Mouse (Mus musculus): Measurements from ENCODE around the gene Neurod2. TPM values are rescaled to one million over a fixed set of nuclear protein-coding genes. Genes with fewer than 3 reads are reported as not detected.
A peak's percentile ranks its signal among the peaks of the same experiment; 100 is the strongest.

The Neurod2 gene
- 11.6 and 24.4 TPM in 2 replicates for total RNA-seq (2014; rRNA removed)
- 2.1 and 3.3 TPM in 2 replicates for polyA plus RNA-seq (2015; fragmentation: Nextera tagmentation; extraction: Ambion mirVana)

- ATAC-seq (ENCODE audit: low FRiP score) (no peak), DNase-seq (ENCODE audit: low spot score) (peak; percentile 91)
- H3K4me2 ChIP-seq (ENCODE audit: low read depth, low read length, poor library complexity, severe bottlenecking) = peak within 1 kb of the TSS; percentile 36
- under 1% methylated on average over 36 of the region's 38 CpGs for WGBS
- H3K27ac ChIP-seq (ENCODE audit: low read depth, low read length) = no peak within 1 kb of the TSS; the same call in 1 of the 2 replicates
- H3K4me1 ChIP-seq (ENCODE audit: insufficient read depth, low read length) = no peaks in the 10 kb centered on the region; the same call in 1 of the 2 replicates
- TF ChIP-seq CTCF (IDR thresholded peaks at IDR 0.05) = no peak
- H3K36me3 ChIP-seq (ENCODE audit: insufficient read depth, low read length) = no peaks in the 10 kb centered on the region
- no peaks in the 10 kb centered on the region for H3K9me3 ChIP-seq (ENCODE audit: low read length)
- H3K4me3 ChIP-seq (ENCODE audit: low read depth, low read length) = peak within 1 kb of the TSS; percentile 30
- peaks cover 77% of the 10 kb centered on the region for H3K27me3 ChIP-seq (ENCODE audit: insufficient read depth, low read length)
- H3K9ac ChIP-seq (replicated peaks; ENCODE audit: low read length, poor library complexity, severe bottlenecking) = peak within 1 kb of the TSS; percentile 44; the same call in 1 of the 2 replicates
Observed at GRCm38 (mm10) chr11:98329081-98329959, at the start of gene Neurod2. Gene Neurod2, minus strand, starts transcription at chr11:98329648.

GRCm38 (mm10) chr11:98377787-98378186 lies 48.3 kb upstream of the Neurod2 start:
- Histone ChIP-seq H3K9me3 (ENCODE audit: low read length) (no peaks in the 10 kb centered on the region), H3K27me3 (ENCODE audit: insufficient read depth, low read length) (no peaks in the 10 kb centered on the region), H3K4me3 (ENCODE audit: low read depth, low read length) (no peak overlapping the region), H3K9ac (replicated peaks; ENCODE audit: low read length, poor library complexity, severe bottlenecking) (no peak overlapping the region), H3K4me1 (ENCODE audit: insufficient read depth, low read length) (no peaks in the 10 kb centered on the region), H3K27ac (ENCODE audit: low read depth, low read length) (no peak overlapping the region), H3K36me3 (ENCODE audit: insufficient read depth, low read length) (peaks cover 60% of the 10 kb centered on the region), H3K4me2 (ENCODE audit: low read depth, low read length, poor library complexity, severe bottlenecking) (no peak overlapping the region)
- DNase-seq (ENCODE audit: low spot score) (no peak), ATAC-seq (ENCODE audit: low FRiP score) (no peak)
- TF ChIP-seq CTCF (IDR thresholded peaks at IDR 0.05) = no peak
- 87% methylated on average over 11 of the region's 11 CpGs for WGBS

- no peaks in the 10 kb centered on the region for H3K27me3 ChIP-seq (ENCODE audit: insufficient read depth, low read length)
- no peaks in the 10 kb centered on the region for H3K9me3 ChIP-seq (ENCODE audit: low read length)
- no peak for ATAC-seq (ENCODE audit: low FRiP score)
- no peak overlapping the region for H3K4me3 ChIP-seq (ENCODE audit: low read depth, low read length)
- no peak for DNase-seq (ENCODE audit: low spot score)
- no peak overlapping the region for H3K9ac ChIP-seq (replicated peaks; ENCODE audit: low read length, poor library complexity, severe bottlenecking)
- peaks cover 60% of the 10 kb centered on the region for H3K36me3 ChIP-seq (ENCODE audit: insufficient read depth, low read length)
- no peak overlapping the region for H3K4me2 ChIP-seq (ENCODE audit: low read depth, low read length, poor library complexity, severe bottlenecking)
- WGBS = 73% methylated on average over 5 of the region's 5 CpGs
- TF ChIP-seq CTCF (IDR thresholded peaks at IDR 0.05) = no peak
- no peak overlapping the region for H3K27ac ChIP-seq (ENCODE audit: low read depth, low read length)
- no peaks in the 10 kb centered on the region for H3K4me1 ChIP-seq (ENCODE audit: insufficient read depth, low read length)
Observed at GRCm38 (mm10) chr11:98376756-98377155, 47.3 kb upstream of the Neurod2 start.

- no peak for DNase-seq (ENCODE audit: low spot score)
- 75% methylated on average over 8 of the region's 8 CpGs for WGBS
Observed at GRCm38 (mm10) chr11:98374266-98374665, 44.8 kb upstream of the Neurod2 start.

GRCm38 (mm10) chr11:98373244-98373643 lies 43.8 kb upstream of the Neurod2 start:
- Histone ChIP-seq H3K36me3 (ENCODE audit: insufficient read depth, low read length) (peaks cover 35% of the 10 kb centered on the region), H3K27me3 (ENCODE audit: insufficient read depth, low read length) (no peaks in the 10 kb centered on the region), H3K4me1 (ENCODE audit: insufficient read depth, low read length) (no peaks in the 10 kb centered on the region), H3K9ac (replicated peaks; ENCODE audit: low read length, poor library complexity, severe bottlenecking) (no peak overlapping the region), H3K4me2 (ENCODE audit: low read depth, low read length, poor library complexity, severe bottlenecking) (no peak overlapping the region), H3K9me3 (ENCODE audit: low read length) (no peaks in the 10 kb centered on the region), H3K27ac (ENCODE audit: low read depth, low read length) (no peak overlapping the region), H3K4me3 (ENCODE audit: low read depth, low read length) (no peak overlapping the region)
- WGBS = 90% methylated on average over 6 of the region's 6 CpGs
- ATAC-seq (ENCODE audit: low FRiP score) (no peak), DNase-seq (ENCODE audit: low spot score) (no peak)
- TF ChIP-seq CTCF (IDR thresholded peaks at IDR 0.05) = no peak

More at GRCm38 (mm10) chr11:98374266-98374665, 44.8 kb upstream of the Neurod2 start:
- ATAC-seq (ENCODE audit: low FRiP score) = no peak
- Histone ChIP-seq H3K4me1 (ENCODE audit: insufficient read depth, low read length) (no peaks in the 10 kb centered on the region), H3K9ac (replicated peaks; ENCODE audit: low read length, poor library complexity, severe bottlenecking) (no peak overlapping the region), H3K27me3 (ENCODE audit: insufficient read depth, low read length) (no peaks in the 10 kb centered on the region), H3K4me2 (ENCODE audit: low read depth, low read length, poor library complexity, severe bottlenecking) (no peak overlapping the region), H3K36me3 (ENCODE audit: insufficient read depth, low read length) (peaks cover 45% of the 10 kb centered on the region), H3K9me3 (ENCODE audit: low read length) (no peaks in the 10 kb centered on the region), H3K4me3 (ENCODE audit: low read depth, low read length) (no peak overlapping the region), H3K27ac (ENCODE audit: low read depth, low read length) (no peak overlapping the region)
- TF ChIP-seq CTCF (IDR thresholded peaks at IDR 0.05) = no peak

- no peak overlapping the region for H3K4me3 ChIP-seq (ENCODE audit: low read depth, low read length)
- no peaks in the 10 kb centered on the region for H3K9me3 ChIP-seq (ENCODE audit: low read length)
- no peak overlapping the region for H3K27ac ChIP-seq (ENCODE audit: low read depth, low read length)
- peaks cover 27% of the 10 kb centered on the region for H3K36me3 ChIP-seq (ENCODE audit: insufficient read depth, low read length)
- H3K9ac ChIP-seq (replicated peaks; ENCODE audit: low read length, poor library complexity, severe bottlenecking) = no peak overlapping the region
- peak; percentile 92 for TF ChIP-seq CTCF (IDR thresholded peaks at IDR 0.05)
- peak; percentile 68 for DNase-seq (ENCODE audit: low spot score)
- 5% methylated on average over 2 of the region's 2 CpGs for WGBS
- H3K4me1 ChIP-seq (ENCODE audit: insufficient read depth, low read length) = no peaks in the 10 kb centered on the region
- no peak overlapping the region for H3K4me2 ChIP-seq (ENCODE audit: low read depth, low read length, poor library complexity, severe bottlenecking)
- no peak for ATAC-seq (ENCODE audit: low FRiP score)
- no peaks in the 10 kb centered on the region for H3K27me3 ChIP-seq (ENCODE audit: insufficient read depth, low read length)
Observed at GRCm38 (mm10) chr11:98372406-98372805, 43.0 kb upstream of the Neurod2 start.

Measured in midbrain, postnatal 0 days (tissue).